ENCODE assay signal across 12 mouse cellular contexts in the genomic region with DNA sequence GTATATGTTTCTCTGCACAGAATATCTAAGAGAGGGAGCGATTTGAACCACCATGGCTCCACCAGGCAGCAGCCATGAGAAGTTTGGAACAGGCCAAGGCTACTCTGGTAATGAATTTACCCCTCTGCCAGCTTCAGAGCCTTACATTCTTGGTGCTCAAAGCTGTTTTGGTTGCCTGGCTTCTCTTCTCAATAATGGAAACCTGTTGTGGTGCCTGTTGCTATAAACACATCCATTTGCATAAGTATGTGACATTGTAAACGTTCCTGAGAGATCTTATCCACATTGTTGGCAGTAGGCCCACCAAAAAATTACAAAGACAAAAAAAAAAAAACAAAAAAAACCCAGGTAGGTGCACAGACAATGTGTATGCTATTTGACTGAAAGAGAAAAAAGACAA.
"Had no signal": no experiment of that assay in that cellular context is flagged by ENCODE, and none has a peak within 500 bp of the region (broad histone marks: within the 10 kb centered on the region; RNA-seq: fewer than 3 reads in every experiment).

No protein-coding gene starts in this region.

- H3K36me3 ChIP-seq: limb, embryonic 13.5 days; liver, embryonic 15.5 days; midbrain, embryonic 15.5 days; neural tube, embryonic 12.5 days had no signal

- DNase-seq: left cerebral cortex, postnatal 4 days; lung, embryonic 14.5 days; thymus, postnatal 4 days had no signal

- ATAC-seq: intestine, embryonic 16.5 days; midbrain, embryonic 15.5 days had no signal

- H3K27ac ChIP-seq: limb, embryonic 13.5 days; liver, embryonic 15.5 days; macrophage; midbrain, embryonic 15.5 days; neural tube, embryonic 12.5 days; stomach, postnatal 0 days had no signal

- H3K9me3 ChIP-seq: limb, embryonic 13.5 days; liver, embryonic 15.5 days; midbrain, embryonic 15.5 days; neural tube, embryonic 12.5 days had no signal

- H3K4me3 ChIP-seq: limb, embryonic 13.5 days; liver, embryonic 15.5 days; megakaryocyte, embryonic 14.5 days; midbrain, embryonic 15.5 days; neural tube, embryonic 12.5 days had no signal

- H3K4me1 ChIP-seq: liver, embryonic 15.5 days; megakaryocyte, embryonic 14.5 days; midbrain, embryonic 15.5 days; neural tube, embryonic 12.5 days had no signal

- H3K9ac ChIP-seq: limb, embryonic 13.5 days; liver, embryonic 15.5 days; lung, embryonic 14.5 days; midbrain, embryonic 15.5 days; neural tube, embryonic 12.5 days had no signal

- H3K27me3 ChIP-seq: limb, embryonic 13.5 days; liver, embryonic 15.5 days; megakaryocyte, embryonic 14.5 days; midbrain, embryonic 15.5 days; neural tube, embryonic 12.5 days had no signal

- H3K4me2 ChIP-seq: limb, embryonic 13.5 days; liver, embryonic 15.5 days; lung, embryonic 14.5 days; midbrain, embryonic 11.5 days; midbrain, embryonic 15.5 days; neural tube, embryonic 12.5 days had no signal
